Mouse (Mus musculus) thymus, postnatal 0 days (tissue): ENCODE measurements around the gene Cnpy4. TPM values are rescaled to one million over a fixed set of nuclear protein-coding genes. Genes with fewer than 3 reads are reported as not detected.
"Not testable (repeated sequence)": the region's sequence is repeated elsewhere in the genome, so short reads cannot be mapped to it uniquely, and the experiment has no call there.

Experiments used
- DNase-seq: peaks from one replicate; pipeline ENCODE4 v3.0.0-alpha.2; 2015; ENCODE audit warnings: low spot score
- microRNA counts: library from miRNA; unstranded; fragments of <30 nt; microRNA quantifications from one replicate; lab custom pipeline; 2015
- microRNA-seq: library from miRNA; unstranded; fragments of <30 nt; microRNA quantifications from one replicate; pipeline ENCODE4, GENCODE M21; 2016; ENCODE audit warnings: borderline number of aligned reads
- polyA plus RNA-seq: library from polyadenylated mRNA; unstranded; fragments of >200 nt; fragmentation: Nextera tagmentation; extraction: Ambion mirVana; gene quantifications from 2 replicates; pipeline ENCODE4 v1.2.1, GENCODE M21; 2015

Gene Cnpy4
- polyA plus RNA-seq, 1 experiment from 2014 or later, result 34.2 TPM

GRCm38 (mm10) chr5:138199576-138199975 lies 12.3 kb downstream of the Cnpy4 start:
- DNase-seq, result no peak

- no peak for DNase-seq
Observed at GRCm38 (mm10) chr5:138202086-138202485, 14.8 kb downstream of the Cnpy4 start.

- DNase-seq, result no peak
Observed at GRCm38 (mm10) chr5:138207253-138207652, 20.0 kb downstream of the Cnpy4 start.

- DNase-seq, result no peak
Observed at GRCm38 (mm10) chr5:138207873-138208272, 20.6 kb downstream of the Cnpy4 start.

GRCm38 (mm10) chr5:138216632-138217031 lies 29.3 kb downstream of the Cnpy4 start:
- not testable (repeated sequence) for DNase-seq

- no peak for DNase-seq
Observed at GRCm38 (mm10) chr5:138219864-138220263, 32.6 kb downstream of the Cnpy4 start.

- DNase-seq, result peak; percentile 66
Observed at GRCm38 (mm10) chr5:138222111-138222510, 34.8 kb downstream of the Cnpy4 start.

GRCm38 (mm10) chr5:138223287-138223686 lies 36.0 kb downstream of the Cnpy4 start:
- no peak for DNase-seq

GRCm38 (mm10) chr5:138225700-138226099 lies 38.4 kb downstream of the Cnpy4 start, which contains the start of gene Nxpe5:
TSS of gene Nxpe5 (plus strand) at chr5:138225898.
- DNase-seq, result no peak

GRCm38 (mm10) chr5:138226491-138226890 lies 39.2 kb downstream of the Cnpy4 start:
- no peak for DNase-seq

GRCm38 (mm10) chr5:138227367-138227766 lies 40.1 kb downstream of the Cnpy4 start:
- no peak for DNase-seq

GRCm38 (mm10) chr5:138228026-138228425 lies 40.7 kb downstream of the Cnpy4 start:
- peak; percentile 29 for DNase-seq

GRCm38 (mm10) chr5:138229511-138229910 lies 42.2 kb downstream of the Cnpy4 start:
- DNase-seq, result no peak

GRCm38 (mm10) chr5:138233778-138234177 lies 46.5 kb downstream of the Cnpy4 start:
- DNase-seq, result no peak

- DNase-seq, result no peak
Observed at GRCm38 (mm10) chr5:138234224-138234623, 46.9 kb downstream of the Cnpy4 start.

GRCm38 (mm10) chr5:138241511-138241910 lies 54.2 kb downstream of the Cnpy4 start:
- no peak for DNase-seq

MicroRNA genes within 50 kb of the gene (microRNA counts, 519-probe panel; counts per million panel counts)
- 7,817 counts per million, percentile 96 among the panel's probes with 10 or more counts for microRNA mmu-miR-106b (lab: Ali Mortazavi, UCI)
- 8,972 counts per million, percentile 98 among the panel's probes with 10 or more counts for microRNA mmu-miR-25 (lab: Ali Mortazavi, UCI)
- 7,637 counts per million, percentile 96 among the panel's probes with 10 or more counts for microRNA mmu-miR-93 (lab: Ali Mortazavi, UCI)

Small RNA genes lying within 50 kb of the gene (microRNA-seq; reads per million reads assigned to microRNA genes)
- gene Mir106b (21,371 reads per million, percentile 97 among the genes with 10 or more reads in this experiment), gene Mir25 (3,492 reads per million, percentile 83 among the genes with 10 or more reads in this experiment), gene Mir93 (34,362 reads per million, percentile 98 among the genes with 10 or more reads in this experiment)

Other genes starting within 250 kb of the Cnpy4 start
- not detected in 2 replicates for gene Gjc3, start 224.4 kb upstream of the Cnpy4 start, polyA plus RNA-seq
- 0.15 and 0.27 TPM in 2 replicates for gene Azgp1, start 206.0 kb upstream of the Cnpy4 start, polyA plus RNA-seq
- not detected in 2 replicates for gene Smok3a, start 166.2 kb upstream of the Cnpy4 start, polyA plus RNA-seq
- gene Smok3b, start 166.1 kb upstream of the Cnpy4 start, polyA plus RNA-seq, result not detected in 2 replicates
- not detected in 2 replicates for gene Smok3c, start 134.3 kb upstream of the Cnpy4 start, polyA plus RNA-seq
- 8.5 and 8.6 TPM in 2 replicates for gene Zkscan1, start 102.4 kb upstream of the Cnpy4 start, polyA plus RNA-seq
- gene Zscan21, start 70.6 kb upstream of the Cnpy4 start, polyA plus RNA-seq, result 39.4 and 40.9 TPM in 2 replicates
- gene Zfp113, start 31.7 kb upstream of the Cnpy4 start, polyA plus RNA-seq, result 14.8 and 15.8 TPM in 2 replicates
- gene Cops6, start 26.4 kb upstream of the Cnpy4 start, polyA plus RNA-seq, result 214 and 223 TPM in 2 replicates
- gene Ap4m1, start 15.5 kb upstream of the Cnpy4 start, polyA plus RNA-seq, result 9.2 and 9.8 TPM in 2 replicates
- gene Mcm7, start 15.1 kb upstream of the Cnpy4 start, polyA plus RNA-seq, result 281 and 296 TPM in 2 replicates
- 44.1 and 54.5 TPM in 2 replicates for gene Taf6, start within 50 bp of the Cnpy4 start, polyA plus RNA-seq
- gene Mblac1, start 6.8 kb downstream of the Cnpy4 start, polyA plus RNA-seq, result 10.2 and 10.8 TPM in 2 replicates
- gene Nxpe5, start 38.4 kb downstream of the Cnpy4 start, polyA plus RNA-seq, result 0.36 and 0.44 TPM in 2 replicates
- 83.9 and 88.4 TPM in 2 replicates for gene Lamtor4, start 68.0 kb downstream of the Cnpy4 start, polyA plus RNA-seq
- gene BC037034, start 76.5 kb downstream of the Cnpy4 start, polyA plus RNA-seq, result 5.7 and 7.6 TPM in 2 replicates
- 1.8 and 2.4 TPM in 2 replicates for gene Gal3st4, start 85.4 kb downstream of the Cnpy4 start, polyA plus RNA-seq
- gene Gm43720, start 92.5 kb downstream of the Cnpy4 start, polyA plus RNA-seq, result 0.04 TPM in 1 of 2 replicates, not detected in the other
- gene Gpc2, start 92.5 kb downstream of the Cnpy4 start, polyA plus RNA-seq, result 3.1 and 4.1 TPM in 2 replicates
- gene Stag3, start 92.8 kb downstream of the Cnpy4 start, polyA plus RNA-seq, result 2.3 and 3.2 TPM in 2 replicates
- 0.38 and 1.0 TPM in 2 replicates for gene Pvrig, start 154.5 kb downstream of the Cnpy4 start, polyA plus RNA-seq